Mouse (Mus musculus): ENCODE data around the gene Elovl4.

DNA sequence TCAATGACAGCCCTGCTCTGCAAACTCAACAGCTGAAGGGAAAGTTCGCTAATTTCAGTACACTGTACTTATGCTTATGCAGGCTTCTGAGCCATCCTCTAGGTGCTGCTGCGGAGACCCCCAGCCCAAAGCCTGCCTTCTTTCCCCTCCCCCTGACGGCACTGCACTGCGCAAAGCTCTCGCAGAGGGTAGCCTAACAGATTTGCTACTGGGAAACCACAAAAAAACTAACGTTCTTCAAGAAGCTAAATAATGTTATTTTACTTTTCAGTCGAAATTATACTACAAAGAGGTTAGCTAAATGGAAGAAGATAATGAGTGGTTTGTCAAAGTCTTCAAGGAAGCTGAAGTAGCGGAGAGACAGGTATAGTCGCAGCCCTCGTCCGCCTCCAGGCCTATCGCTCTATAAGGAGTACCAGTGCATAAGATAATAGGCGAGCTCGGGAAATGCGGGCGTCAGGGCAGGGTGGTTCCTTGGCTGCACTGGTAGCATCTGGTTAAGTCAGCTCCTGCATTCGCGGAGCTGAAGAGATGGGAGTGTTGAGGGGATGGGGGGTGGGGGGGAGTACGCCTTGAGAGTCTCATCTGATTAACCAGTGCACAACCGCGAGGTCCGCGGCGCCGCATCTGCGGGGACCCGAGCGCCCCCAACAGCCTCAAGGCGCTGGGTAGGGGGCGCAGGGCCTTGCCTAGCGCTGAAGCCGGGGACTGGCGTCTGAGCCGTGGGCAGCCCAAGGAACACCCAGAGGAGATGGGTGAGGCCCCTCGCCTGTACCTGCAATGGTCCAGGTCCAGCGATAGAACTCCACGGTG, 707 bp downstream of the Elovl4 start:
- no peak for TF ChIP-seq CTCF (IDR thresholded peaks at IDR 0.05)
- no peak for TF ChIP-seq EP300 (IDR thresholded peaks at IDR 0.05; ENCODE audit: insufficient read depth, low read depth, low read length)
- no peak for TF ChIP-seq POLR2A (IDR thresholded peaks at IDR 0.05; ENCODE audit: insufficient read depth, low read depth, low read length)

All from heart, adult 2 months (tissue).